Mouse (Mus musculus): ENCODE results near the gene Aoc2.

DNA sequence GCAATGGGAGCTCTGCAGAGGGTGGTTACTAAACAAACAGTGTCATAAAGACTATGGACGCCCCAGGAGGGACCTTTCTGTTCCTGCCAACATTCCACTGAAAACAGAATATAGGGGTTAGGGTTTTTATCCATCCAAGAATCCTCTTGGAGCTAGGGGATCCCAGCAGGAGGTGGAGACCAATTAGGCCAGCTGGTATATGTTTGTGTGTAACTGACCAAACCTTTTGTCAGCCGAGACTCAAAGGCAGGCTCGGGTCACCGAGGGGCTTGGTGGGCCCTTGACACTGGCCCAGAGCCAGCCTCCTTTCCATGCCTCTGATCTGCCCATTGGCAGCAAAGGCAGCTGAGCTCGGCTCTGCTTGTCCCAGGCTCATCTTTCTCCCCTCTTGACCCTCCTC is 42.0 kb upstream of the Aoc2 start:
- no peak for TF ChIP-seq CTCF (IDR thresholded peaks at IDR 0.05; ENCODE audit: borderline replicate concordance, extremely low read depth, insufficient read depth, insufficient read length)
- TF ChIP-seq POLR2A (IDR thresholded peaks at IDR 0.05; ENCODE audit: borderline replicate concordance, extremely low read depth, insufficient read depth, insufficient read length, poor library complexity, severe bottlenecking) = no peak
